Comparison of ENCODE assay signal across 19 mouse cellular contexts in genomic region chr1:134860538-134860937, GRCm38 (mm10).
DNase-seq lines count a peak whose midpoint lies in the region; ATAC-seq and TF ChIP-seq lines count a peak whose summit lies in the region.
"Had no signal": no experiment of that assay in that cellular context is flagged by ENCODE, and none has a peak within 500 bp of the region (broad histone marks: within the 10 kb centered on the region; RNA-seq: fewer than 3 reads in every experiment).

No protein-coding gene starts in this region.

- DNase-seq in forebrain, embryonic 10.5 days (ENCODE audit: extremely low spot score, low spot score) = peak; percentile 40
- no peak for DNase-seq in hindbrain, embryonic 14.5 days (ENCODE audit: low spot score)
- DNase-seq in ZHBTc4 (ENCODE audit: low read depth, low spot score) = peak; percentile 36
- peak; percentile 60 for DNase-seq in midbrain, embryonic 14.5 days
- DNase-seq in thymus, adult 2 months = no peak
- DNase-seq: adrenal gland, postnatal 36 days; heart, postnatal 4 days; kidney, adult 18-20 months; kidney, postnatal 4 days; liver, embryonic 13.5 days; lung, postnatal 10 days; thymus, postnatal 4 days had no signal

- 4% methylated on average over 2 of the region's 2 CpGs for WGBS in forebrain, embryonic 10.5 days
- 3% methylated on average over 2 of the region's 2 CpGs for WGBS in forebrain, embryonic 13.5 days
- 23% methylated on average over 2 of the region's 2 CpGs for WGBS in hindbrain, embryonic 15.5 days
- 16% methylated on average over 2 of the region's 2 CpGs for WGBS in hindbrain, embryonic 14.5 days
- 5% methylated on average over 2 of the region's 2 CpGs for WGBS in midbrain, embryonic 14.5 days
- 96% methylated on average over 2 of the region's 2 CpGs for WGBS in thymus, adult 2 months
- 46% methylated on average over 2 of the region's 2 CpGs for WGBS in kidney, embryonic 15.5 days

- H3K4me3 ChIP-seq in forebrain, embryonic 10.5 days = no peak overlapping the region
- no peak overlapping the region for H3K4me3 ChIP-seq in forebrain, embryonic 13.5 days
- no peak overlapping the region for H3K4me3 ChIP-seq in hindbrain, embryonic 15.5 days
- no peak overlapping the region for H3K4me3 ChIP-seq in hindbrain, embryonic 14.5 days (replicated peaks; ENCODE audit: low read length)
- H3K4me3 ChIP-seq in midbrain, embryonic 14.5 days (replicated peaks; ENCODE audit: low read depth, low read length) = no peak overlapping the region
- H3K4me3 ChIP-seq in thymus, adult 2 months (ENCODE audit: control insufficient read depth, insufficient read depth, low read length) = no peak overlapping the region
- H3K4me3 ChIP-seq in kidney, embryonic 15.5 days (replicated peaks) = no peak overlapping the region
- H3K4me3 ChIP-seq: erythroblast, embryonic 14.5 days; limb, embryonic 10.5 days; liver, embryonic 13.5 days had no signal

- peaks cover 14% of the 10 kb centered on the region for H3K4me1 ChIP-seq in forebrain, embryonic 10.5 days
- H3K4me1 ChIP-seq in forebrain, embryonic 13.5 days = peaks cover 23% of the 10 kb centered on the region
- peaks cover 8% of the 10 kb centered on the region for H3K4me1 ChIP-seq in hindbrain, embryonic 15.5 days (replicated peaks)
- H3K4me1 ChIP-seq in hindbrain, embryonic 14.5 days (replicated peaks; ENCODE audit: control insufficient read depth, insufficient read depth, low read length) = peaks cover 14% of the 10 kb centered on the region; the same call in 1 of the 2 replicates
- peaks cover 17% of the 10 kb centered on the region; the same call in 1 of the 2 replicates for H3K4me1 ChIP-seq in midbrain, embryonic 14.5 days (ENCODE audit: control insufficient read depth, insufficient read depth, low read length)
- peaks cover 6% of the 10 kb centered on the region for H3K4me1 ChIP-seq in thymus, adult 2 months (replicated peaks; ENCODE audit: control insufficient read depth, insufficient read depth, low read length)
- no peaks in the 10 kb centered on the region for H3K4me1 ChIP-seq in kidney, embryonic 15.5 days
- H3K4me1 ChIP-seq: liver, embryonic 13.5 days had no signal

- H3K9ac ChIP-seq in forebrain, embryonic 13.5 days = no peak overlapping the region
- no peak overlapping the region for H3K9ac ChIP-seq in hindbrain, embryonic 15.5 days
- H3K9ac ChIP-seq in hindbrain, embryonic 14.5 days = no peak overlapping the region
- H3K9ac ChIP-seq in midbrain, embryonic 14.5 days (replicated peaks; ENCODE audit: low read length) = no peak overlapping the region
- no peak overlapping the region for H3K9ac ChIP-seq in kidney, embryonic 15.5 days
- H3K9ac ChIP-seq: liver, embryonic 13.5 days had no signal

- peaks cover 100% of the 10 kb centered on the region for H3K27me3 ChIP-seq in forebrain, embryonic 10.5 days (ENCODE audit: poor library complexity, severe bottlenecking)
- H3K27me3 ChIP-seq in forebrain, embryonic 13.5 days = peaks cover 37% of the 10 kb centered on the region
- no peaks in the 10 kb centered on the region for H3K27me3 ChIP-seq in hindbrain, embryonic 15.5 days
- no peaks in the 10 kb centered on the region for H3K27me3 ChIP-seq in hindbrain, embryonic 14.5 days (ENCODE audit: control insufficient read depth, insufficient read depth, low read length)
- no peaks in the 10 kb centered on the region for H3K27me3 ChIP-seq in midbrain, embryonic 14.5 days (ENCODE audit: control insufficient read depth, insufficient read depth, low read length)
- H3K27me3 ChIP-seq in thymus, adult 2 months (ENCODE audit: control insufficient read depth, insufficient read depth, low read length) = no peaks in the 10 kb centered on the region
- H3K27me3 ChIP-seq in kidney, embryonic 15.5 days = no peaks in the 10 kb centered on the region
- H3K27me3 ChIP-seq: liver, embryonic 13.5 days had no signal

- H3K9me3 ChIP-seq in forebrain, embryonic 10.5 days = no peaks in the 10 kb centered on the region
- no peaks in the 10 kb centered on the region for H3K9me3 ChIP-seq in forebrain, embryonic 13.5 days (replicated peaks)
- H3K9me3 ChIP-seq in hindbrain, embryonic 15.5 days = no peaks in the 10 kb centered on the region
- H3K9me3 ChIP-seq in hindbrain, embryonic 14.5 days (ENCODE audit: control insufficient read depth, low read length) = no peaks in the 10 kb centered on the region
- no peaks in the 10 kb centered on the region for H3K9me3 ChIP-seq in midbrain, embryonic 14.5 days (ENCODE audit: control insufficient read depth, low read length)
- no peaks in the 10 kb centered on the region for H3K9me3 ChIP-seq in kidney, embryonic 15.5 days (replicated peaks)
- H3K9me3 ChIP-seq: G1E; limb, embryonic 10.5 days; liver, embryonic 13.5 days had no signal

- H3K27ac ChIP-seq in forebrain, embryonic 10.5 days = no peak overlapping the region
- H3K27ac ChIP-seq in forebrain, embryonic 13.5 days = no peak overlapping the region; the same call in 1 of the 2 replicates
- 0 out of 2 replicates have a peak overlapping the region, but pooled peaks have one; percentile 48 for H3K27ac ChIP-seq in hindbrain, embryonic 15.5 days (replicated peaks)
- no peak overlapping the region for H3K27ac ChIP-seq in hindbrain, embryonic 14.5 days
- H3K27ac ChIP-seq in midbrain, embryonic 14.5 days (replicated peaks; ENCODE audit: low read depth, low read length) = no peak overlapping the region
- no peak overlapping the region for H3K27ac ChIP-seq in thymus, adult 2 months (ENCODE audit: control insufficient read depth, insufficient read depth, low read length)
- no peak overlapping the region for H3K27ac ChIP-seq in kidney, embryonic 15.5 days
- H3K27ac ChIP-seq: limb, embryonic 10.5 days; liver, embryonic 13.5 days had no signal

- H3K36me3 ChIP-seq in forebrain, embryonic 10.5 days (replicated peaks) = peaks cover under 1% of the 10 kb centered on the region; the same call in 1 of the 2 replicates
- peaks cover 6% of the 10 kb centered on the region; the same call in 1 of the 2 replicates for H3K36me3 ChIP-seq in forebrain, embryonic 13.5 days (ENCODE audit: poor library complexity, severe bottlenecking)
- no peaks in the 10 kb centered on the region for H3K36me3 ChIP-seq in hindbrain, embryonic 15.5 days
- peaks cover 9% of the 10 kb centered on the region; the same call in 1 of the 2 replicates for H3K36me3 ChIP-seq in hindbrain, embryonic 14.5 days (replicated peaks; ENCODE audit: control insufficient read depth, insufficient read depth)
- H3K36me3 ChIP-seq in midbrain, embryonic 14.5 days (ENCODE audit: control insufficient read depth, insufficient read depth, low read length) = peaks cover under 1% of the 10 kb centered on the region; the same call in 1 of the 2 replicates
- peaks cover 5% of the 10 kb centered on the region; the same call in 1 of the 2 replicates for H3K36me3 ChIP-seq in thymus, adult 2 months (ENCODE audit: control insufficient read depth, insufficient read depth, low read length)
- H3K36me3 ChIP-seq in kidney, embryonic 15.5 days = peaks cover 2% of the 10 kb centered on the region; the same call in 1 of the 2 replicates

- H3K4me2 ChIP-seq in forebrain, embryonic 13.5 days = no peak overlapping the region
- no peak overlapping the region for H3K4me2 ChIP-seq in hindbrain, embryonic 15.5 days
- no peak overlapping the region for H3K4me2 ChIP-seq in hindbrain, embryonic 14.5 days (replicated peaks)
- H3K4me2 ChIP-seq in midbrain, embryonic 14.5 days (ENCODE audit: low read length) = no peak overlapping the region
- H3K4me2 ChIP-seq in kidney, embryonic 15.5 days = no peak overlapping the region
- H3K4me2 ChIP-seq: liver, embryonic 13.5 days had no signal

- no peak for TF ChIP-seq POLR2A in thymus, adult 2 months (IDR thresholded peaks at IDR 0.05; ENCODE audit: control insufficient read depth, extremely low read depth, insufficient read depth, low read length, poor library complexity)

- no peak; the same call in 1 of the 2 replicates for ATAC-seq in forebrain, embryonic 13.5 days
- ATAC-seq in hindbrain, embryonic 15.5 days (ENCODE audit: low FRiP score, low read depth) = no peak
- ATAC-seq in hindbrain, embryonic 14.5 days (ENCODE audit: low FRiP score) = no peak
- ATAC-seq in midbrain, embryonic 14.5 days (ENCODE audit: low FRiP score, low TSS enrichment) = no peak
- ATAC-seq in kidney, embryonic 15.5 days (replicated peaks; ENCODE audit: low FRiP score) = no peak
- ATAC-seq: activated CD4-positive, CD25-positive, alpha-beta regulatory T cell, adult 4 months had no signal

- TF ChIP-seq CTCF in thymus, adult 2 months (IDR thresholded peaks at IDR 0.05; ENCODE audit: borderline replicate concordance, control insufficient read depth, extremely low read depth, insufficient read depth, low read length, poor library complexity) = no peak

Comparison
In these comparisons a context has a peak if more than half of its experiments do, and no peak if none do; other contexts are left out.
1. DNase-seq: peak in forebrain, embryonic 10.5 days (single experiment), ZHBTc4 (single experiment) and midbrain, embryonic 14.5 days (single experiment); none in hindbrain, embryonic 14.5 days (single experiment) and thymus, adult 2 months (single experiment).